Mouse (Mus musculus) T-helper 17 cell (primary cell): ENCODE measurements at regions not wholly inside any gene's neighbourhood (a gene's known extent, or its start where the extent isn't known, plus 50 kb on each side); places are given as distances from the start of the nearest gene placed in this dataset.

Experiments used
- in situ Hi-C, 2 experiments: fragments of 300-600 bp; cut with MboI, MseI; formaldehyde crosslinking; loops; 1 replicate in 1 of 2; 2 replicates in 1 of 2; pipeline ENCODE4 v1.15.1; 2025; ENCODE audit warnings: high pct_unique_total_duplicates in 2 of 2

- in situ Hi-C loops = no loop called here
These were observed 118.4 kb upstream of the Lhcgr start for GRCm38 (mm10) chr17:88910144-88910543.

DNA sequence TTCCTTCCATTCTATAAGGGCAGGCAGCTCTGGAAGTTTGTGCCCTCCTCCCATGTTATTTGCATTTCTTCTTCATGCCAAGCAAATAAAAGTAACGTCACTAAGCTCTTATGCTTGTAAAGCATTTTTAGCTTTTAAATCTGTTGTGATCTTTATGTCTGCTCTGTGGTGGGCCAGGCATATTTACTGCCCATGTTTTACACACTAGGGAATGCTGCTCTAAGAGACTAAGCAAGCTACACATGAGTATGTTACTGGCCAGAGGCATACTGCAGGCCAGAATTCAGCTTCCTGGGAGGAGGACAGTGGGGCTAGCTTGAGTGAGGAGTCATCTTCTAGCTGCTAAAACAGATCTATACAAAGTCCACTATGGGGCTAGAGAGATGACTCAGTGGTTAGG lies 110.0 kb upstream of the Lhcgr start:
- in situ Hi-C loops = no loop called here

GRCm38 (mm10) chr17:88900904-88901303 lies 109.1 kb upstream of the Lhcgr start:
- in situ Hi-C loops = no loop called here

DNA sequence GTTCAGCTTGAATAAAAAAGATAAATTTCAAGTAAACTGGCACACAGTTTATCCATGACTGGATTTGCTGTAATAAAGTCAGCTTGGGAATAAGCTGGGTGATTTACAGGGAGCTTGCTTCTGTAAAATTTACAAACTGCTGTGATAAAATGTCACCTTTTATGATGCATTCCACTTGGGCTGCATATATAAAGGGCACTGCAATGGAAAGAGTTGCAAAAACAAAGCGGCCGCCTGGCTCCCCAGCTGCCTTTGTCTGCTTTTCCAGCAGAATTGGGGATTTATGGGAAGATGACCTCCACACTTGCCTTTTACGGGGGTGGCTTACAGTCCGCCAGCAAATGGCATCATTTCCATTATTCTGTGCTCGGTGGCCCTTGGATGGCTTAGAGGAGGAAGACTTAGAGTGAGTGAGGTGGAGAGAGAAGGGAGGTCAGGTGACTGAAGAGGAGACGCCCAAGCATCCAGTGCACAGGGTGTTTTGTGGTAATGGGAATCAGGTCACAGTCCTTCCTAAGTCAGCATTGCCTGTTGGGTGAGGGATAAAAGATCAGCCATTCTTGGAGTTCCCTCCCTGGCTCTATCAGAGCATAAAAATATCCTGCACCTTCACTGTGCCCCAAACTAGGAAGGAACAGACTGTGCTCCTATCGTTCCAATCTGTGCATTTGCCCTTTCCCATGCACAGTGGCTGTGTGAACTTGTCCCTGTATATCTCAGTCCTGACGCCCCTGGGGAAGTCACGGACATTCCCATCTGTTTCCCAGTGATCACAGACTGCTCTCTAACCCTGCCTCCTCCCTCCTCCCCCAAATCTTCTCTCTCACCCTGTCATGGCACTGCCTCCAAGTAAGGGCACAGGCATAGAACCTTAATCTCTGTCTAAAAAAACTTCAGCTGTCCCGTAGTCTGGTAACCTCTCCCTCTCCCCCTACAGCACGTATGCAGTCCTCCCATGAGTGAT lies 107.2 kb upstream of the Lhcgr start:
- in situ Hi-C loops = no loop called here

GRCm38 (mm10) chr17:88893451-88893850 lies 101.7 kb upstream of the Lhcgr start:
- in situ Hi-C loops = no loop called here

GRCm38 (mm10) chr17:88885526-88885925 lies 93.7 kb upstream of the Lhcgr start:
- in situ Hi-C loops = no loop called here

- in situ Hi-C loops = no loop called here
These were observed 87.9 kb upstream of the Lhcgr start for GRCm38 (mm10) chr17:88879736-88880135.

DNA sequence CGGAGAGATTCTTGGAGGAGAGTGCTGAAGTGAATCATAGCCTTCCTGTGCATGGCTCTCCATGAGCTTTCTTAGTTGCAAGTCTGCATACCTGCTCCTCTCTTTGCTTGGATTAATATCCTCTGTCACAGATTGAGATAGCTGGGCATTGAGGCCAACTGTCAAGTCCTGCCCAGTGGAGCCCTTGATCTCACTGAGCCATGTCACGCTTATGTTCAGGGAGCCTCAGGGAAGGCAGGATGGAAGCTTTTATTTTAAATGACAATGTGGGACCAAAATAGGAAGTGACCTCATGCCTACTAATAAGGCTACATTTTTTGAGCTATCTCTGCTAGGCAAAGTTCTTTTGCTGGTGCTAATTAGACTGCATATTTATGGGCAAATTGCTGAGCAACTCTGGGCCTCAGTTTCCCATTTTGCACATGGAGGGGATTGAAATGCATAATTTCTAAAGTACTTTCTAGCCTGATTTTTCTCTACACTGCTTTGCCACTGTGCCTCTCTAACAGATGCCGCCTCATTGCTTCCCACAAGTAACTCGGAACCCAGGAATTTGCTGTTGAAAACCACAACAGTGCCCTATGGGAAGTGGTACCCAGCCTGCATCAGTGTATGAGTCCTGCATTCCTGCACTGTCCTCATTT lies 78.7 kb upstream of the Lhcgr start:
- in situ Hi-C loops = no loop called here

GRCm38 (mm10) chr17:88864631-88865030 lies 72.8 kb upstream of the Lhcgr start:
- in situ Hi-C loops = no loop called here

- in situ Hi-C loops = no loop called here
These were observed 72.4 kb upstream of the Lhcgr start for GRCm38 (mm10) chr17:88864214-88864613.

DNA sequence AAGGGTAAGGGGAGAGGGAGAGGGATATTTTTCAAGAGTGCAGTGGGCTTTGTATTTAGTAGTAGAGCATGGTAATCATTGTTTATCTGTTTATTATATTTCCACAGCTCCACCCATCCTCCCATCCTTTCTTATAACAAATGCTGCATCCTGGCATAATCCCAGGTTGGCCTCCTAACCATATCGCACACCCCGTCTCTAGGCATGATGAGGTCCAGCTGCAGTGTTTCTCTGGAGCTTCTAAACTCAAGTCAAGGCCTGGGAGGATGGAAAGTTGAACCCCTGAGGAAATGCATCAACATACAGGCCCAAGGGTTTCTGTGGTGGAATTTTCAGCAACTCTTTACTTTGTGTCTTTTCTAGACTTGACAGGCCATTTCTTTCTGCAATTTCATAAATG lies 69.3 kb upstream of the Lhcgr start:
- in situ Hi-C loops = no loop called here

- in situ Hi-C loops = no loop called here
These were observed 68.8 kb upstream of the Lhcgr start for GRCm38 (mm10) chr17:88860576-88860975.

GRCm38 (mm10) chr17:88858666-88859065 lies 66.9 kb upstream of the Lhcgr start:
- in situ Hi-C loops = loop anchor here in 1 of 2 experiments (10.0 kb wide), 1 partner anchor 636 kb away; no protein-coding TSS in a partner anchor

DNA sequence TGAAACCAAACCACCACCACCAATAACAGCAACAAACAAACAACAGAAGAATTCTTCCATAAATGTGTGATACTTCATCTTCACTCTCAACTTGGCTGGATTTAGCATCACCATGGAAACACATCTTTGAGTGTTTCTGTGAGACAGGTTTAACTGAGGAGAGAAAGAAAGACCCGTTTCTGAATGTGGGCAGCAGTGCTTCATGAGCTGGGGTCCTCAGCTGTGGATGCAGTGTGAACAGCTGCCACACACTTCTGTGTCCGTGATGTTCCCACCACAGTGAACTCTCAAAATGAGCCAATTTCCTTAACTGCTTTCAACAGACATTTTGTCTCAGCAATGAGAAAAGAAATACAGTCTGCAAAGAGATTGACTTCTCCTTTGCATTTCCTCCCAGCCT lies 55.5 kb upstream of the Lhcgr start:
- in situ Hi-C loops = no loop called here

DNA sequence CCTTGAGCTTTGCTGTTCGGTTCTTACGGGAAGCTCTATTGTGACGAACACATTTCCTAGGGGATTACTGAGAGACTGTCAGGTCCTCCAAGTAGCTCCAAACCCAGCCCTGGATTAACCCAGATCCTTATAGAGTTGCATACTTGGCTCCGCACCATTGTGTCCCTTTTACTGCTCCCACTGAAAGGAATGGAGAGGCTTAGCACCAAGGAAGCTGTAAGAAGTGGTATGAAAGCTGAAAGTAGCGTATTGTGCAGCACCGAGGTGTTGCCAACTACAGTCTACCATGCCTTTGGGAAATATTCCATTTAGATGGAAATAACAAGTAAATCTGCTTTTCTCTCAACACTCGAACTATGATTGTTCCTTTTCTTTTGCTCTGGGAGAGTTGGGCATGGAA lies 53.5 kb upstream of the Lhcgr start:
- in situ Hi-C loops = no loop called here
